Mouse (Mus musculus) midbrain, embryonic 11.5 days (tissue): ENCODE results near the gene 9430038I01Rik. TPM values are rescaled to one million over a fixed set of nuclear protein-coding genes. Genes with fewer than 3 reads are reported as not detected.

Experiments used
- ATAC-seq: fragments of 200-750 bp; cut with Nextera tagmentation; 2 replicates; pipeline ENCODE4 v1.8.0; 2017; ENCODE audit warnings: moderate TSS enrichment, moderate library complexity; ENCODE audit not compliant: low FRiP score
- DNase-seq: peaks from one replicate; pipeline ENCODE4 v3.0.0; 2015; ENCODE audit warnings: low spot score; ENCODE audit errors: missing footprints
- H3K27ac ChIP-seq: fragments of 300-500 bp; sonication (generic); 2 replicates; pipeline ENCODE4 v1.5.1; 2014; ENCODE audit warnings: low read depth, low read length
- H3K27me3 ChIP-seq: fragments of 300-500 bp; sonication (generic); 2 replicates; pipeline ENCODE4 v1.6.1; 2014; ENCODE audit warnings: mild to moderate bottlenecking, low read length, moderate library complexity, mixed read lengths; ENCODE audit not compliant: control insufficient read depth, insufficient read depth
- H3K36me3 ChIP-seq: fragments of 300-500 bp; sonication (generic); 2 replicates; pipeline ENCODE4 v1.6.1; 2014; ENCODE audit warnings: mild to moderate bottlenecking, low read length, moderate library complexity, mixed read lengths; ENCODE audit not compliant: control insufficient read depth, insufficient read depth
- H3K4me1 ChIP-seq: fragments of 300-500 bp; sonication (generic); 2 replicates; pipeline ENCODE4 v1.6.1; 2014; ENCODE audit warnings: low read length; ENCODE audit not compliant: control insufficient read depth, insufficient read depth
- H3K4me2 ChIP-seq: fragments of 300-500 bp; sonication (generic); 2 replicates; pipeline ENCODE4 v1.6.1; 2014; ENCODE audit warnings: mild to moderate bottlenecking, moderate library complexity
- H3K4me3 ChIP-seq: fragments of 300-500 bp; sonication (generic); 2 replicates; pipeline ENCODE4 v1.5.1; 2014; ENCODE audit warnings: low read depth, low read length
- H3K9ac ChIP-seq: fragments of 300-500 bp; sonication (generic); 2 replicates; pipeline ENCODE4 v1.6.1; 2014; ENCODE audit warnings: low read length
- H3K9me3 ChIP-seq: fragments of 300-500 bp; sonication (generic); 2 replicates; pipeline ENCODE4 v1.6.1; 2016; ENCODE audit warnings: low read length; ENCODE audit not compliant: control insufficient read depth
- WGBS: fragments of 180-500 bp; shearing (Covaris S2); extraction: QIAGEN DNeasy Blood & Tissue Kit; methylation state at CpG from one replicate; pipeline ENCODE4 v1.1.7; 2014; 5-methylcytosine and 5-hydroxymethylcytosine counted together
- polyA plus RNA-seq: library from polyadenylated mRNA; unstranded; fragments of >200 nt; fragmentation: Nextera tagmentation; extraction: Ambion mirVana; gene quantifications from 2 replicates; pipeline ENCODE4 v1.2.1, GENCODE M21; 2014

The 9430038I01Rik gene
- polyA plus RNA-seq, 1 experiment from 2014 or later, result 15.3 TPM

DNA sequence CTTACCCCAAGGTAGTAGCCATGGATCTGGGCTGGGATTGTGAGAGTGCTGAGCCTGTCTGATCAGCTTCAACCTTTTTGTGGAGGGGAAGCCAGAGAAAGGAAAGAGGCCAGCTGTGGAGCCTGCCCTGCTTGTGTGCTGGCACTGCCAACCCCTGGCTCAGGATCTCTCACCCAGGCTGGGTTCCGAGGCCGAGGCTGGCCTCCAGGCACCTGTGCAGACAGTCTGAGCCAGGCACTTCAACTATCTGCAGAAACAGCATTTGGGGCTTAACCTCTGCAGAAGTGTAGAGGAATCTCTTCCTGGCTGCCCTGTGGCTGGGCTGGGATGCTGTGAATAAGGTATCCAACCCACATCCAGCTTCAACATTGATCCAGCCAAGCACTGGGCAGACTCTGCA, 76.6 kb downstream of the 9430038I01Rik start:
- DNase-seq, result no peak
- ATAC-seq, result no peak
- Histone ChIP-seq H3K4me1 (no peaks in the 10 kb centered on the region), H3K9me3 (no peaks in the 10 kb centered on the region), H3K27ac (no peak overlapping the region), H3K36me3 (no peaks in the 10 kb centered on the region), H3K4me2 (no peak overlapping the region), H3K9ac (no peak overlapping the region), H3K4me3 (no peak overlapping the region), H3K27me3 (no peaks in the 10 kb centered on the region)
- WGBS, result 86% methylated on average over 2 of the region's 2 CpGs

Other genes with a start within 250 kb of the 9430038I01Rik start
- 11.2 and 12.7 TPM in 2 replicates for gene Ebf3, start 96.3 kb downstream of the 9430038I01Rik start, polyA plus RNA-seq
- gene Glrx3, start 26.9 kb upstream of the 9430038I01Rik start, polyA plus RNA-seq, result 333 and 344 TPM in 2 replicates